Mouse (Mus musculus) large intestine, adult 2 months (tissue): ENCODE data around the gene Mex3a. TPM values are rescaled to one million over a fixed set of nuclear protein-coding genes. Genes with fewer than 3 reads are reported as not detected.
"Not testable (repeated sequence)": the region's sequence is repeated elsewhere in the genome, so short reads cannot be mapped to it uniquely, and the experiment has no call there.

ENCODE experiments used
- DNase-seq: peaks from one replicate; pipeline ENCODE4 v3.0.0-alpha.2; 2012; ENCODE audit warnings: low read depth, low spot score
- WGBS: fragments of 180-500 bp; shearing (Covaris S2); methylation state at CpG from one replicate; pipeline ENCODE4 v1.1.7; 2018; 5-methylcytosine and 5-hydroxymethylcytosine counted together
- polyA plus RNA-seq: library from polyadenylated mRNA; depleted of rRNA; stranded (reverse); fragments of >200 nt; gene quantifications from 2 replicates; pipeline ENCODE4 v1.2.3, GENCODE M21; 2012

The Mex3a gene
- polyA plus RNA-seq, 1 experiment: 0.63 TPM

- WGBS: 93% methylated on average over 9 of the region's 9 CpGs
- DNase-seq: no peak
Measured at GRCm38 (mm10) chr3:88559596-88559995, 27.4 kb downstream of the Mex3a start.

GRCm38 (mm10) chr3:88561989-88562388 is 29.8 kb downstream of the Mex3a start:
- no peak for DNase-seq
- WGBS: 75% methylated on average over 4 of the region's 4 CpGs

DNA sequence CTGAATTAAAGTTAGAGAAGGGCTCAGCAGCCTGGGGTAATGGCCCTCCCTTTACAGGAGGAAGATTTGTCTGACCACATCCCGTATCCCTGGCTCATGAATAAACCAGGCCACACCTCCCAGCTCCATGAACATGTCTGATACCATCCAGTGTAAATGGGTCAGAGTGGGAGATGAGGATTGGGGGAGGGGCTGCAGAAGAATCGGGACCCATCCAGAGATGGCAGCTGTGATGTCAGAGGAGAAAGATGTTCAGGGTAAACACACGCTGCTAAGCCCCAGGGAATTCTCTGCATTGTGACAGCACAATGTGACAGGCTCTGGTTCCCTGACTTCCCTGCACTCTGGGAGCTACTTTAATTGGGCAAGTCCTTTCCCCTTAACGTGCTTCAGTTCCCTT is 31.2 kb downstream of the Mex3a start:
- 74% methylated on average over 4 of the region's 4 CpGs for WGBS
- DNase-seq: no peak

- DNase-seq: no peak
- WGBS: 79% methylated on average over 7 of the region's 7 CpGs
Measured at GRCm38 (mm10) chr3:88563966-88564365, 31.8 kb downstream of the Mex3a start.

- WGBS: 79% methylated on average over 3 of the region's 3 CpGs
- no peak for DNase-seq
Measured at GRCm38 (mm10) chr3:88566116-88566515, 33.9 kb downstream of the Mex3a start.

GRCm38 (mm10) chr3:88566536-88567061 is 34.4 kb downstream of the Mex3a start:
- 32% methylated on average over 4 of the region's 4 CpGs for whole genome bisulfite sequencing

GRCm38 (mm10) chr3:88567892-88568291 is 35.7 kb downstream of the Mex3a start:
- DNase-seq: no peak
- WGBS: 82% methylated on average over 6 of the region's 6 CpGs

More at GRCm38 (mm10) chr3:88566536-88567061, 34.4 kb downstream of the Mex3a start:
- no peak for DNase-seq

GRCm38 (mm10) chr3:88568615-88569014 is 36.4 kb downstream of the Mex3a start:
- DNase-seq: no peak
- 96% methylated on average over 2 of the region's 2 CpGs for WGBS

- DNase-seq: no peak
- WGBS: 89% methylated on average over 2 of the region's 2 CpGs
Measured at GRCm38 (mm10) chr3:88569093-88569492, 36.9 kb downstream of the Mex3a start.

DNA sequence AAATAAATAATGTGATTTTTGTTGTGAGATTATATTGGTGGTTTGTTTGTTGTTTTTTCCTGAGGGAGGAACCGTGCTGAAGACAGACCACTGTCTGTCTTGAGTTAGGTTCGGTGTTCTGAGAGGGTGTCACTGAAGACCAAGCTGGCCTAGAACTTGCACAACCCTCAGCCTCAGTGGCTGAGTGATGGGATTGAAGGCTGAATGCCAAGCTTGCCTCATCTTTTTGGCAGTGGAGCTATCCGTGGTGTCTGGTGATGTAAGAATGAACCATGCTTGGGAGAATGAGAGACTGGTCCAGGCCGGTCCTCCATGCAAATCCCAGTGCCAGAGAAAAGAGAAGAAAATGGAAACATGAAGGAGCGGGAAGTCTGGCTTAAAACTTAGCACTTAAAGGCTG is 37.5 kb downstream of the Mex3a start:
- DNase-seq: no peak
- 82% methylated on average over 5 of the region's 5 CpGs for WGBS

DNA sequence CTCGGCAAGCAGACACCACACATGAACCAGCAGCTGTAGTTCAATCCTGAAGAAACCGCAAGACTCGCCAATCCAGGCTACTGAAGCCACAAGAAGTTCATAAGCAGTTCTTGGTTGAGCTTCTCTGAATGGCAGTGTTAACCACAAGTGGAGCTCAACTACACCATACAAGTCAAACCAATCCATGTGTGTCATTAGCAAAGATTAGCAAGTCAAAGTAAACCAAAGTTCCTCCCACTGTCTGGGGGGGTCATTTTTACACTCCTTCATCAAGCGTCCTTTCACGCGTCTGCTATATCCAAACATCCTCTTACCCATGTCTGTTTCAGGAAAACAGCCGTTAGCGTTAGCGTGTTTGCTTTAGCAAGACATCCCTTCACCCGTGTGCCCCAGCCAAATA is 38.1 kb downstream of the Mex3a start:
- WGBS: 92% methylated on average over 10 of the region's 10 CpGs
- no peak for DNase-seq

- no peak for DNase-seq
- 75% methylated on average over 1 of the region's 1 CpGs for WGBS
Measured at GRCm38 (mm10) chr3:88571856-88572255, 39.7 kb downstream of the Mex3a start.

- 62% methylated on average over 2 of the region's 2 CpGs for WGBS
Measured at GRCm38 (mm10) chr3:88572835-88573234, 40.6 kb downstream of the Mex3a start.

GRCm38 (mm10) chr3:88573810-88574209 is 41.6 kb downstream of the Mex3a start:
- DNase-seq: no peak
- whole genome bisulfite sequencing: 94% methylated on average over 2 of the region's 2 CpGs

More at GRCm38 (mm10) chr3:88572835-88573234, 40.6 kb downstream of the Mex3a start:
- no peak for DNase-seq

GRCm38 (mm10) chr3:88575540-88575939 is 43.3 kb downstream of the Mex3a start, which contains the start of gene Ssr2:
TSS of gene Ssr2 (plus strand) at chr3:88575876.
- WGBS: 83% methylated on average over 3 of the region's 3 CpGs

DNA sequence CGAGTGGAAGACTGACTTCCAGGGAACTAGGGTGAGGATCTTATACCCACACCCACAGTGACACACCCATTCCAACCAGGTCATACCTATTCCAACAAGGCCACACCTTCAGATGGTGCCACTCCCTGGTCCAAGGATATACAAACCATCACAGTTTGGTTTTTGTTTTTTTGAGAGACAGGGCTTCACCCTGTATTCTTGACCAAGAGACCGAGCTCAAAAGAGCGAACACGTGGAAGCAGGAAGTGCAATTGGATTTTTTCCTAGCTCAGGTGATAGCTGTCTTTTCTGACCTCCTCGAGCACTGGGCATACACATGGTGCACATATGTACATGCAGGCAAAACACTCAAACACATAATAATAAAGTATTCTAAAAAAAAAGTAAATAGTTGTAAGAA is 45.7 kb downstream of the Mex3a start:
- DNase-seq: not testable (repeated sequence)
- WGBS: 56% methylated on average over 5 of the region's 5 CpGs

More at GRCm38 (mm10) chr3:88575540-88575939, 43.3 kb downstream of the Mex3a start, which contains the start of gene Ssr2:
- DNase-seq: no peak

DNA sequence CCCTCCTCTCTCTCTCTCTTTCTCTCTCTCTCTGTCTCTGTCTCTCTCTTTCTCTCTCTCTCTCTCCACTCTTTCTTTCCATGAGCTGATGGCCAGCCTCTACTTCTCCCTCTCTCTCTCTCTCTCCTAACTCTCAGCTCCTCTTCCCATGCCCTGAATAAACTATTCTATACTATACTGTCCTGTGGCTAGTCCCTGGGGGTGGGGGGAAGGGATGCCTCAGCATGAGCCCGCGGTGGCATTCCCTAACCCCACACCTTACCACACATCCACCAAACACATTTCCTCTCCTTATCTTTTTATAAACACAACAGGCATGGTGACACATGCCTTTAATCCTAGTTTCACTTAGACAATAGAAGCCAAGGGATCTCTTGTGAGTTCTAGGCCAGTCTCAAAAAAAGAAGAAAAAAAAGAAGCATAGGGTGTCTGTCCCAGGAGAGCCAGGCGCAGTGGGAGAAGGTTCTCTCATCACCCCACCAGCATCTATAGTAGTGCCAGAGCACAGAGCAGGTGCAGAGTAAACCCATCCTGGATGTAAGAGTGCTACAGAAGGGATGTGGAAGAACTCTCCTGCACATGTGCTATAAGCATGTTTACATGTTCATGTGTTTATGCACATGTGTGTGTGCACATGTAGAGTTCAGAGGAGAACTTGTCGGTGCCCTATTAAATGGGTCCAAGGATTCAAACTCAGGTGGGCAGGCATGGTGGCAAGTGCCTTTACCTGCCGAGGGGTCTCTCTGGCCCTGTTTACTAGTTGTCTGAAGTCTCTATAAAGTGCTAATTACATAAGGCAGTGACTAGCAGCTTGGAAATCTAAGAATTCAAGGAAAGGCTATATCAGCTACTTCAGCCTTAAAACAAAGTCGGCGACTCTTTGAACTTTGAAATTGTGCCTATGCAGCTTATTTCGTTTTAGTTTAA is 46.6 kb downstream of the Mex3a start:
- DNase-seq: no peak
- 46% methylated on average over 8 of the region's 8 CpGs for WGBS

DNA sequence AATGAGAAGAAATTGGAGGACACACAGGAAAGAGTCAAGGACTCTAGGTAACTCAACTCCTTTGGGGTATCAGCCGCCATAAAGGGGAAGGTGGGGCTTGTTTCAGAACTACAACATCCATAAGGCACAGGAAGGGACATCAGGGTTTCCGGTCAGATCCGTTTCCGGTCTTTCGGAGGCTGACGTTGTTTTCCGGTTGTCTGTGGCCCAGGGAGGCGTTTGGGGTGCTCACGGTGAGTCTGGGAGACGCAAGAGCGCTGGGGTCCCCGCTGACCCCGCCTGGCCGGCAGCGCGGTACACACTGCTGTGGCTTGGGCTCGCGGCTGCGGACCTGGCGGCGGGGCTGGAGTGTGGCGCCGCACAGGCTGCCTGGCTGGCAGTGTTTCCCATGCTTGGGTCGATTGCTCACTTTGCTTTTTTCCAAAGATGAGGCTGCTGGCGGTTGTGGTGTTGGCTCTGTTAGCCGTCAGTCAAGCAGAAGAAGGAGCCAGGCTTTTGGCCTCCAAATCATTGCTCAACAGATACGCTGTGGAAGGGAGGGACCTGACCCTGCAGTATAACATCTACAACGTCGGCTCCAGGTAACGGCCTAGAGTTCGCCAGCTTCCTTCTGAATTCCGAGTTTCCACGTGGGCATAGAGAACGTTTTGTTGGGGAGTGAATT is 47.4 kb downstream of the Mex3a start:
- DNase-seq: peak; percentile 75
- WGBS: under 1% methylated on average over 34 of the region's 34 CpGs

DNA sequence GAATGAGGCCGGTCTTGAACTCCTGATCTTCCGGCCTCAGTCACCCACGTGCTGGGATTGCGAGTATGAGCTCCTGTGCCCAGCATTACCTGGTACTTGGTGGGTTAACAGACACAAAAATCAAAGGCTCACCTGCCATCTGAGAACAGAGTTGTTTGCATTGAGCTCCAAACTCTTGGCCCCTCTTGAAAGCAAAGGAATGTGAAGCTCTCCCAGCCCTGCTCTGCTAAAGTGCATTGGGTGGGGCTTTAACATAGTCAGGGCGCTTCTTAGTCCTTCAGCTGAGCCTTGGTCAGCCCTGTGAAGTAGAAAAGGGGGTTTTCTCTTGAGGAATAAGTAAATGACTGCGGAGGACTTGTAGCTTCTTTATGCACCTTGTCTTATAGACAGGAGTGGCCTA is 53.6 kb downstream of the Mex3a start:
- WGBS: 92% methylated on average over 6 of the region's 6 CpGs

DNA sequence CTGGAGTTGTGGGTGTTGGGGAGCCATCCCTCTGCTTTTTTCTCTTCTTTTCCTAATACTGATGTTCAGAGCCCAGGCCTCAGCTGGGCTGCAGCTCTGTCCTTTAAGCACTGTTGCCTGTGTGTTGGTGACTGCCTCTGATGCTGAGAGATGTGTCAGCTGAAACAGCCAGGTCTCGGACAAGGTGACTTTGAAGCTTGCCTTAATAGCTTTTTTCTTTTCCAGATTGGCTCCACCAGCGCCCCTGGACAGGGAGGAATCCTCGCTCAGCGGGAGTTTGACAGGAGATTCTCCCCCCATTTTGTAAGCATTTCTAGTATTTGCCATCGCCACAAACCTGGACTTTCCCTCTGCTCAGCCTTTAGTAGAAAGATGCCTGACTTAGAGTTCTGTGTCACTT is 54.4 kb downstream of the Mex3a start:
- no peak for DNase-seq
- WGBS: 96% methylated on average over 5 of the region's 5 CpGs

More for the DNA sequence above, 53.6 kb downstream of the Mex3a start:
- no peak for DNase-seq
